Comparison of ENCODE assay signal across 29 mouse cellular contexts in genomic region chr19:16110670-16111069, GRCm38 (mm10). TPM values are rescaled to one million over a fixed set of nuclear protein-coding genes. Genes with fewer than 3 reads are reported as not detected.
A peak's percentile ranks its signal among the peaks of the same experiment; 100 is the strongest.
DNase-seq lines count a peak whose midpoint lies in the region; ATAC-seq and TF ChIP-seq lines count a peak whose summit lies in the region.
"Had no signal": no experiment of that assay in that cellular context is flagged by ENCODE, and none has a peak within 500 bp of the region (broad histone marks: within the 10 kb centered on the region; RNA-seq: fewer than 3 reads in every experiment).

No protein-coding gene starts in this region.

- TF ChIP-seq RAD21 in CH12.LX (IDR thresholded peaks at IDR 0.05; ENCODE audit: low read depth, low read length), result no peak

- DNase-seq in CH12.LX (ENCODE audit: extremely low read depth), result no peak
- DNase-seq in cerebellum, adult 9-11 months, result no peak
- no peak for DNase-seq in heart, postnatal 14 days
- no peak for DNase-seq in cerebellum, adult 18-20 months
- DNase-seq: adrenal gland, adult 8-10 months; adrenal gland, postnatal 25 days; cerebellum, adult 2 months; cerebellum, postnatal 10 days; cerebellum, postnatal 36 days; forebrain, postnatal 0 days; gastrocnemius, adult 2 months; gastrocnemius, postnatal 14 days; heart, adult 18-20 months; heart, postnatal 10 days; kidney, adult 18-20 months had no signal

- in situ Hi-C loops in CH12.LX (cut with MboI; ENCODE audit: low pct_ligation_motif_present, low pct_unique_long_range_greater_than_20kb, low sequenced_read_pairs), result no loop called here

- H3K27me3 ChIP-seq in CH12.LX (replicated peaks), result no peaks in the 10 kb centered on the region
- H3K27me3 ChIP-seq: embryonic facial prominence, embryonic 12.5 days; embryonic facial prominence, embryonic 15.5 days; heart, embryonic 12.5 days; heart, embryonic 15.5 days had no signal

- no peak for TF ChIP-seq POLR2A in CH12.LX (IDR thresholded peaks at IDR 0.05; ENCODE audit: low read depth, low read length)

- peaks cover 17 to 39% of the 10 kb centered on the region in 2 experiments for H3K4me1 ChIP-seq in CH12.LX (ENCODE audit: control insufficient read depth in 1 of 2, insufficient read depth in 2 of 2)
- H3K4me1 ChIP-seq: embryonic facial prominence, embryonic 12.5 days; embryonic facial prominence, embryonic 15.5 days; heart, embryonic 12.5 days; hindbrain, embryonic 10.5 days had no signal

- intact Hi-C loops in heart, postnatal 14 days (cut with DNase I), result loop anchor here (5.0 kb wide), 1 partner anchor 43 kb away; no protein-coding TSS in a partner anchor

- H3K4me3 ChIP-seq in CH12.LX (replicated peaks in 1 of 3; ENCODE audit: low read depth in 2 of 3, low read length in 2 of 3, poor library complexity in 1 of 3), result no peak overlapping the region
- H3K4me3 ChIP-seq: embryonic facial prominence, embryonic 12.5 days; embryonic facial prominence, embryonic 15.5 days; gastrocnemius, adult 2 months; heart, embryonic 12.5 days; heart, embryonic 15.5 days; hindbrain, embryonic 10.5 days had no signal

- no peaks in the 10 kb centered on the region for H3K36me3 ChIP-seq in CH12.LX (replicated peaks in 1 of 2; ENCODE audit: control insufficient read depth in 1 of 2, insufficient read depth in 1 of 2, low read length in 1 of 2)
- H3K36me3 ChIP-seq: embryonic facial prominence, embryonic 12.5 days; embryonic facial prominence, embryonic 15.5 days; heart, embryonic 12.5 days; heart, embryonic 15.5 days; hindbrain, embryonic 10.5 days had no signal

- no peaks in the 10 kb centered on the region for H3K9me3 ChIP-seq in CH12.LX (replicated peaks; ENCODE audit: low read length)
- H3K9me3 ChIP-seq: embryonic facial prominence, embryonic 12.5 days; embryonic facial prominence, embryonic 15.5 days; heart, embryonic 12.5 days; heart, embryonic 15.5 days; hindbrain, embryonic 10.5 days had no signal

- dilution Hi-C loops in CH12.LX (cut with MboI; ENCODE audit: extremely low pct_ligation_motif_present, extremely low pct_unique_long_range_greater_than_20kb, low sequenced_read_pairs), result no loop called here

- no peaks in the 10 kb centered on the region for H3K79me2 ChIP-seq in CH12.LX (replicated peaks; ENCODE audit: control insufficient read depth, extremely low read depth, insufficient read depth, poor library complexity, severe bottlenecking)

- no peak for TF ChIP-seq EP300 in CH12.LX (IDR thresholded peaks at IDR 0.05; ENCODE audit: low read length)

- H3K4me2 ChIP-seq in CH12.LX (ENCODE audit: insufficient read depth, low read depth, poor library complexity, severe bottlenecking), result no peak overlapping the region
- H3K4me2 ChIP-seq: embryonic facial prominence, embryonic 12.5 days; embryonic facial prominence, embryonic 15.5 days; heart, embryonic 12.5 days; heart, embryonic 15.5 days; hindbrain, embryonic 14.5 days had no signal

- ATAC-seq in granulocyte monocyte progenitor cell, adult 5-6 weeks (replicated peaks; ENCODE audit: poor library complexity, severe bottlenecking), result peak; percentile 84
- peak; percentile 52 for ATAC-seq in megakaryocyte, adult 5-6 weeks (ENCODE audit: poor library complexity, severe bottlenecking)
- ATAC-seq: activated CD4-positive, CD25-positive, alpha-beta regulatory T cell, adult 4 months; CD4-positive, CD25-positive, alpha-beta regulatory T cell, adult 4 months; forebrain, embryonic 14.5 days; forebrain, postnatal 0 days; hindbrain, postnatal 0 days; inflammation-experienced regulatory T-cells, adult 6 months; intestine, embryonic 16.5 days had no signal

- no peak for TF ChIP-seq CTCF in CH12.LX (conservative IDR thresholded peaks at IDR 0.05 in 1 of 2, IDR thresholded peaks at IDR 0.05 in 1 of 2; ENCODE audit: low read depth in 2 of 2, low read length in 2 of 2)

- no peak overlapping the region for H3K27ac ChIP-seq in CH12.LX (ENCODE audit: insufficient read depth, low read depth)
- H3K27ac ChIP-seq: embryonic facial prominence, embryonic 12.5 days; embryonic facial prominence, embryonic 15.5 days; gastrocnemius, adult 2 months; heart, embryonic 15.5 days; hindbrain, embryonic 10.5 days; hindbrain, embryonic 14.5 days; hindbrain, postnatal 0 days had no signal

- no peak overlapping the region for H3K9ac ChIP-seq in CH12.LX (ENCODE audit: insufficient read depth, low read depth)
- H3K9ac ChIP-seq: embryonic facial prominence, embryonic 12.5 days; embryonic facial prominence, embryonic 15.5 days; forebrain, postnatal 0 days; heart, embryonic 12.5 days; heart, embryonic 15.5 days; hindbrain, embryonic 14.5 days had no signal

TF ChIP-seq in CH12.LX, 34 proteins besides CTCF, POLR2A, EP300 and RAD21:
- TF ChIP-seq USF2 (conservative IDR thresholded peaks at IDR 0.05; ENCODE audit: low read depth, low read length) (no peak), ELF1 (IDR thresholded peaks at IDR 0.05; ENCODE audit: low read depth, low read length) (peak; percentile 46; the same call in 1 of the 2 replicates)

RNA-seq across cellular contexts. Expression of gene Gnaq, which starts 22.0 kb away (rescaled TPM):
- total RNA-seq in CH12.LX (2012; rRNA removed), result 5.7 and 8.1 TPM in 2 replicates
- total RNA-seq in CH12.LX (2014; rRNA removed), result 5.1 and 8.2 TPM in 2 replicates
- polyA plus RNA-seq in CH12.LX (2012; ENCODE audit: insufficient read length, low read depth), result 12.9 and 15.9 TPM in 2 replicates
- total RNA-seq in granulocyte monocyte progenitor cell, adult 5-6 weeks (2014; fragmentation: Nextera tagmentation), result 21.2 and 28.6 TPM in 2 replicates
- 12.3 and 16.3 TPM in 2 replicates for total RNA-seq in granulocyte monocyte progenitor cell, adult 5-6 weeks (2017)
- total RNA-seq in megakaryocyte, adult 5-6 weeks (2015), result 24.9 and 28.3 TPM in 2 replicates
- total RNA-seq in megakaryocyte, adult 5-6 weeks (2017), result 17.8 and 25.3 TPM in 2 replicates
- total RNA-seq in heart, postnatal 14 days (2021), result 10 to 100 TPM; 29.7 to 34.2 TPM
